Mouse (Mus musculus): Measurements from ENCODE around the gene Sh3glb1.

DNA sequence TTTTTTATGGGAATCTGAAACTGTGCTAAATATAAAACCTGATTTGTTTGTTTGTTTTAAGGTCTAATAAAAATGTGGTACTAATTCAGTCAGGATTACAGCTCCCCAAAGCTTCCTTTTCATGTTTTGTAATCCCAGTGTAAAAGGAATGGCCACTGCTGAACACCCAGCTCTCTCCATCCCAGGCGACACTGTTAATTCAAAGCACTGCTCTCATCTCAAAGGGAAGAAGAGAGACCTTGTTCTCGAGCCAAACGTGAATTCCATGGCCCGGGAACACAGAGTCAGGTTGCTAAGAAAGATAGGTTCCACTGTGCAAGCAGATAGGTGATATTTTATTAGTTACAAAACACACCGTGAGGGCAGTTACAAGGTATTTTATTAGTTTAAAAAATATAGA lies 75.9 kb downstream of the Sh3glb1 start:
- no peak for TF ChIP-seq CTCF (IDR thresholded peaks at IDR 0.05; ENCODE audit: insufficient read depth, low read depth, low read length)
- TF ChIP-seq POLR2A (IDR thresholded peaks at IDR 0.05; ENCODE audit: insufficient read depth, low read depth, low read length), result no peak
